Mouse (Mus musculus) limb, embryonic 14.5 days (tissue): Measurements from ENCODE around the gene Aspscr1. TPM values are rescaled to one million over a fixed set of nuclear protein-coding genes. Genes with fewer than 3 reads are reported as not detected.

ENCODE experiments used
- ATAC-seq: fragments of 200-750 bp; cut with Nextera tagmentation; 2 replicates; pipeline ENCODE4 v1.8.0; 2017; ENCODE audit warnings: low read depth, moderate number of reproducible peaks, moderate TSS enrichment; ENCODE audit not compliant: low FRiP score
- DNase-seq: peaks from one replicate; pipeline ENCODE4 v3.0.0-alpha.2; 2015; ENCODE audit warnings: low spot score
- H3K27ac ChIP-seq: fragments of 300-500 bp; sonication (generic); replicated peaks from 2 replicates; pipeline ENCODE4 v1.5.1; 2014; ENCODE audit warnings: low read depth, mild to moderate bottlenecking, low read length, moderate library complexity, mixed read lengths
- H3K27me3 ChIP-seq: fragments of 300-500 bp; sonication (generic); 2 replicates; pipeline ENCODE4 v1.6.1; 2014; ENCODE audit warnings: low read length, mixed read lengths; ENCODE audit not compliant: control insufficient read depth, insufficient read depth
- H3K36me3 ChIP-seq: fragments of 300-500 bp; sonication (generic); 2 replicates; pipeline ENCODE4 v1.6.1; 2014; ENCODE audit warnings: mild to moderate bottlenecking, low read length, moderate library complexity, mixed read lengths; ENCODE audit not compliant: control insufficient read depth, insufficient read depth
- H3K4me1 ChIP-seq: fragments of 300-500 bp; sonication (generic); 2 replicates; pipeline ENCODE4 v1.6.1; 2014; ENCODE audit warnings: antibody characterized with exemption, low read length, mixed read lengths; ENCODE audit not compliant: control insufficient read depth, insufficient read depth
- H3K4me2 ChIP-seq: fragments of 300-500 bp; sonication (generic); replicated peaks from 2 replicates; pipeline ENCODE4 v1.6.1; 2014; ENCODE audit warnings: low read depth, mild to moderate bottlenecking, low read length, moderate library complexity; ENCODE audit not compliant: severe bottlenecking
- H3K4me3 ChIP-seq: fragments of 300-500 bp; sonication (generic); replicated peaks from 2 replicates; pipeline ENCODE4 v1.5.1; 2014; ENCODE audit warnings: low read length
- H3K9ac ChIP-seq: fragments of 300-500 bp; sonication (generic); 2 replicates; pipeline ENCODE4 v1.6.1; 2014; ENCODE audit warnings: mild to moderate bottlenecking, low read depth, low read length, moderate library complexity; ENCODE audit not compliant: severe bottlenecking
- H3K9me3 ChIP-seq: fragments of 300-500 bp; sonication (generic); 2 replicates; pipeline ENCODE4 v1.6.1; 2016; ENCODE audit warnings: low read length; ENCODE audit not compliant: control insufficient read depth
- POLR2A ChIP-seq: fragments of 200-500 bp; IDR thresholded peaks from 2 replicates; pipeline ENCODE4 v1.8.0; 2012; ENCODE audit warnings: inconsistent platforms, mild to moderate bottlenecking, moderate library complexity, borderline replicate concordance; ENCODE audit not compliant: insufficient read depth, insufficient read length; ENCODE audit errors: extremely low read depth
- WGBS: fragments of 180-500 bp; shearing (Covaris S2); extraction: QIAGEN DNeasy Blood & Tissue Kit; methylation state at CpG from one replicate; pipeline ENCODE4 v1.1.7; 2014; 5-methylcytosine and 5-hydroxymethylcytosine counted together
- polyA plus RNA-seq, 2 experiments: library from polyadenylated mRNA; depleted of rRNA in 1 of 2; stranded (reverse) in 1 of 2; unstranded in 1 of 2; fragments of >200 nt; fragmentation: Nextera tagmentation in 1 of 2; extraction: Ambion mirVana in 1 of 2; gene quantifications; 2 replicates each; pipeline versions ENCODE4 v1.2.1 to v1.2.3; 2012 to 2014

Gene Aspscr1
- polyA plus RNA-seq, 2 experiments, result 73.9 to 96.1 TPM

DNA sequence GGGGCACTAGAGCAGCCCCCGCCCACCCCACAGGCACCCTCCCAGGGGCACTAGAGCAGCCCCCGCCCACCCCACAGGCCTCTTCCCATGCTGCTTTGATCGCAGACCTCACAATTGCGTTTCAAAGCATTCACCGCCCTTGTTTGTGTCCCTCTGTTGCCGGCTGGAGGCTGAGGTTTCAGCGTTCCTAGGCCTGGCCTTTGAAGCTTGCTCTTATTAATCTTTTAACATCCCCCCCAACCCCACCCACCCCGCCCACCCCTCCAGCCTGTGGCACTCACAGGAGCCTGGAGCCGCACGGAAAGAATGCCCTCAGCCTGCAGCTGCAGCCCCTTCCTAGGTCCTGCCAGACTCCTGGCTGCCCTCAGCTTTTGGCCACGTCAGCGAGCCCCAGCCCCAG, 34.5 kb downstream of the Aspscr1 start:
- TF ChIP-seq POLR2A, result no peak
- DNase-seq, result no peak
- 0 out of 2 replicates have a peak overlapping the region, but pooled peaks have one; percentile 5 for H3K4me2 ChIP-seq
- peak overlapping the region; percentile 71 for H3K27ac ChIP-seq
- H3K27me3 ChIP-seq, result no peaks in the 10 kb centered on the region
- H3K36me3 ChIP-seq, result peaks cover 44% of the 10 kb centered on the region
- H3K4me1 ChIP-seq, result peaks cover 31% of the 10 kb centered on the region
- peak overlapping the region; percentile 34 for H3K9ac ChIP-seq
- no peak overlapping the region for H3K4me3 ChIP-seq
- ATAC-seq, result no peak; the same call in 1 of the 2 replicates
- WGBS, result 7% methylated on average over 8 of the region's 12 CpGs
- H3K9me3 ChIP-seq, result no peaks in the 10 kb centered on the region

DNA sequence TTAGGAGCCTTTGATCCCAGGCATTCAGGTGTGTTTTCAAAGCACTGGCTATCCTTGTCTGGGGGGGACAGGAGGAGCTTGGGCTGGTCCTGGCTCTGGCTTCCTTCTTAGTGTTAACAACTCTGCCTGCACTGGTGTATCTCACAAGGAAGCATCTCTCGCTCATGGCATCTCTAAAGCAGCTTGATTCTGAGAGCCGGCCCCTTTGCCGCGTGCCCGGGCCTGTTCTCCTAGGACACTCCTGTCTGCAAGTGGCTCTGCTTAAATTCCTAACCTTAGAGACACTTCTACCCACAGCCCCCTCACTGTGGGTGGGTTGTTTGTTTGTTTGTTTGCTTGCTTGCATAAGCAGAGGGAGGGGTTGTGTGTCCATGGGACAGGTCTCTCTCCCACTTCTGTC, 35.2 kb downstream of the Aspscr1 start:
- no peak overlapping the region for H3K9ac ChIP-seq

DNA sequence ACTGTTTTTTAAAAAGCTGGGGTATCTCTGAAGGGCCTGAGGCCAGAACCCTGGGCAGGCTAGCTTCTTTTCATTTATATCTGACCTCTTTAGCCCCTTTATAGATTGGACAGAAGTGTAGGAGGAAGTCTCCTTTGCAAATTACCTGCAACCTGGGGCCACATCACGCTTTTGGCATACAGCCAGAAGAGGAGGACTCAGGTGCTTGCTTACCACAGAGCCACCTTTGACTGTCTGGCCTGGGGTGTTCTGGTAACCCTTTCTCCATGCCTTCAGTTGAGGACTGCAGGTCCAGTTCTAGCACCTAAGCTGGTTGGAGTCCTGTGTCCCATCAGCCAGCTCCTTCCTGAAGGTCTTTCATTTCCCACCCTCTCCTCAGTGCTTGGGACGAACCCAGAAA, 36.8 kb downstream of the Aspscr1 start:
- Histone ChIP-seq H3K27me3 (no peaks in the 10 kb centered on the region), H3K4me2 (no peak overlapping the region), H3K9ac (no peak overlapping the region), H3K4me3 (no peak overlapping the region), H3K4me1 (peaks cover 29% of the 10 kb centered on the region), H3K27ac (no peak overlapping the region), H3K36me3 (peaks cover 29% of the 10 kb centered on the region), H3K9me3 (no peaks in the 10 kb centered on the region)
- WGBS, result 62% methylated on average over 2 of the region's 2 CpGs
- DNase-seq (no peak), ATAC-seq (no peak)
- TF ChIP-seq POLR2A, result no peak

More for the DNA sequence above, 35.2 kb downstream of the Aspscr1 start:
- Histone ChIP-seq H3K27ac (peak overlapping the region; percentile 50), H3K4me1 (peaks cover 36% of the 10 kb centered on the region), H3K9me3 (no peaks in the 10 kb centered on the region), H3K36me3 (peaks cover 40% of the 10 kb centered on the region), H3K4me2 (peak overlapping the region; percentile 10; the same call in 1 of the 2 replicates), H3K4me3 (no peak overlapping the region), H3K27me3 (no peaks in the 10 kb centered on the region)
- TF ChIP-seq POLR2A, result no peak
- ATAC-seq, result no peak
- WGBS, result 28% methylated on average over 5 of the region's 5 CpGs
- no peak for DNase-seq

DNA sequence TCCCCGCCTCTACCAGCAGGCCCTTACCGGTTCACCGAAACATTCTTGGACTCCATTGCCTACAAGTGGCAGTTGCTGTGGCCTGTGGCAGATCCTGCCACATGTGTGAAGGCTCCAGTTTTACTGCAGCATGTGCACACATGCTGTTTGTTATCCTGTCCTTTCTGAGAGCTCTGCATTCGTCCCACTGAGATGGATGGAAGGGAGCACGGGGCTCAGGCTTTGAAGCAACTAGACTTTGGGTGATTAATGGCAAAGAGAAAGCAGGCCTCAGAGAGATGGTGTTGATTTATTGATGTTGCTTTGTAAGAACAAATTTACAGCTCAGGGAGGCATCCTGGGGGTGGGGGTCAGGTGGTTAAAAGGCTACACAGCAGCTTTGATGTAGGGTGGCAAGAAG, 37.9 kb downstream of the Aspscr1 start:
- H3K4me3 ChIP-seq, result no peak overlapping the region
- 19% methylated on average over 5 of the region's 5 CpGs for whole genome bisulfite sequencing
- H3K9me3 ChIP-seq, result no peaks in the 10 kb centered on the region
- H3K27me3 ChIP-seq, result no peaks in the 10 kb centered on the region
- DNase-seq (no peak), ATAC-seq (no peak)
- TF ChIP-seq POLR2A, result no peak
- H3K27ac ChIP-seq, result 0 out of 2 replicates have a peak overlapping the region, but pooled peaks have one; percentile 13
- peaks cover 33% of the 10 kb centered on the region for H3K36me3 ChIP-seq
- H3K9ac ChIP-seq, result no peak overlapping the region
- no peak overlapping the region for H3K4me2 ChIP-seq
- peaks cover 21% of the 10 kb centered on the region for H3K4me1 ChIP-seq

GRCm38 (mm10) chr11:120711980-120712604, 39.3 kb downstream of the Aspscr1 start:
- Histone ChIP-seq H3K9me3 (no peaks in the 10 kb centered on the region), H3K4me2 (peak overlapping the region; percentile 98), H3K36me3 (peaks cover 34% of the 10 kb centered on the region), H3K9ac (peak overlapping the region; percentile 55; the same call in 1 of the 2 replicates), H3K27ac (no peak overlapping the region), H3K4me1 (peaks cover 14% of the 10 kb centered on the region), H3K27me3 (no peaks in the 10 kb centered on the region), H3K4me3 (peak overlapping the region; percentile 66; the same call in 1 of the 2 replicates)
- TF ChIP-seq POLR2A, result no peak
- no peak for DNase-seq
- ATAC-seq, result no peak
- 59% methylated on average over 8 of the region's 8 CpGs for WGBS
